Mouse (Mus musculus) liver, adult 2 months (tissue): ENCODE results near the gene Trappc3. TPM values are rescaled to one million over a fixed set of nuclear protein-coding genes. Genes with fewer than 3 reads are reported as not detected.
"Not testable (repeated sequence)": the region's sequence is repeated elsewhere in the genome, so short reads cannot be mapped to it uniquely, and the experiment has no call there.

Experiments used
- DNase-seq: peaks from one replicate; pipeline ENCODE4 v3.0.0-alpha.2; 2011; ENCODE audit warnings: low read depth, low spot score; ENCODE audit errors: extremely low read depth
- H3K27ac ChIP-seq: fragments of 200-500 bp; replicated peaks from 2 replicates; pipeline ENCODE4 v1.5.1; 2012; ENCODE audit warnings: low read depth, mild to moderate bottlenecking, control low read depth, inconsistent platforms, low read length; ENCODE audit not compliant: insufficient read depth
- H3K27me3 ChIP-seq: fragments of 200-500 bp; 2 replicates; pipeline ENCODE4 v1.6.1; 2012; ENCODE audit warnings: mild to moderate bottlenecking, moderate library complexity, low read length, inconsistent platforms; ENCODE audit not compliant: control insufficient read depth, insufficient read depth
- H3K36me3 ChIP-seq: fragments of 200-500 bp; 2 replicates; pipeline ENCODE4 v1.6.1; 2012; ENCODE audit warnings: low read length, inconsistent platforms; ENCODE audit not compliant: control insufficient read depth, insufficient read depth
- H3K4me1 ChIP-seq: fragments of 200-500 bp; 2 replicates; pipeline ENCODE4 v1.6.1; 2011; ENCODE audit warnings: low read length; ENCODE audit not compliant: control insufficient read depth, insufficient read depth
- H3K4me3 ChIP-seq: fragments of 200-500 bp; 2 replicates; pipeline ENCODE4 v1.5.1; 2011; ENCODE audit warnings: low read depth, mild to moderate bottlenecking, control low read depth, low read length, moderate library complexity; ENCODE audit not compliant: insufficient read depth
- H3K79me2 ChIP-seq: fragments of 200-500 bp; 2 replicates; pipeline ENCODE4 v1.6.1; 2012; ENCODE audit warnings: inconsistent platforms, mild to moderate bottlenecking, low read length, moderate library complexity; ENCODE audit not compliant: control insufficient read depth, insufficient read depth
- H3K9ac ChIP-seq: fragments of 200-500 bp; 2 replicates; pipeline ENCODE4 v1.6.1; 2012; ENCODE audit warnings: low read depth, mild to moderate bottlenecking, control low read depth, inconsistent platforms, low read length
- CTCF ChIP-seq: fragments of 200-500 bp; IDR thresholded peaks from 2 replicates; pipeline ENCODE4 v1.5.1; 2011; ENCODE audit warnings: low read depth, low read length, control low read depth
- POLR2A ChIP-seq: fragments of 200-500 bp; IDR thresholded peaks from 2 replicates; pipeline ENCODE4 v1.6.1; 2011; ENCODE audit warnings: low read length, control low read depth; ENCODE audit not compliant: insufficient read depth; ENCODE audit errors: extremely low read depth
- WGBS: fragments of 180-500 bp; shearing (Covaris S2); methylation state at CpG from one replicate; pipeline ENCODE4 v1.1.7; 2018; 5-methylcytosine and 5-hydroxymethylcytosine counted together
- polyA plus RNA-seq: library from polyadenylated mRNA; depleted of rRNA; stranded (reverse); fragments of >200 nt; gene quantifications from 2 replicates; pipeline ENCODE4 v1.2.3, GENCODE M21; 2012; rRNA removed
- total RNA-seq: library from RNA; depleted of rRNA; stranded (reverse); fragments of >200 nt; gene quantifications from 2 replicates; pipeline ENCODE4 v1.2.3, GENCODE M21; 2014; rRNA removed

Trappc3 gene
- total RNA-seq, result 38.2 and 45.8 TPM in 2 replicates
- polyA plus RNA-seq, result 24.1 and 30.6 TPM in 2 replicates

- under 1% methylated on average over 46 of the region's 46 CpGs for WGBS
- Histone ChIP-seq H3K27ac (peak within 1 kb of the TSS; percentile 62), H3K36me3 (no peaks in the 10 kb centered on the region), H3K4me3 (peak within 1 kb of the TSS; percentile 94), H3K79me2 (peaks cover 16% of the 10 kb centered on the region; the same call in 1 of the 2 replicates), H3K4me1 (peaks cover 17% of the 10 kb centered on the region), H3K27me3 (no peaks in the 10 kb centered on the region), H3K9ac (peak within 1 kb of the TSS; percentile 95)
- TF ChIP-seq CTCF, result peak; percentile 96
- TF ChIP-seq POLR2A, result 0 out of 2 replicates have a peak, but pooled peaks have one; percentile 49
- DNase-seq, result peak; percentile 93
Measured at GRCm38 (mm10) chr4:126262119-126262807, at the start of gene Trappc3. Gene Trappc3 (plus strand): TSS chr4:126262325.

GRCm38 (mm10) chr4:126217771-126218170 is 44.4 kb upstream of the Trappc3 start:
- TF ChIP-seq POLR2A (no peak), CTCF (no peak)
- Histone ChIP-seq H3K4me3 (no peak overlapping the region), H3K9ac (no peak overlapping the region), H3K27ac (no peak overlapping the region), H3K79me2 (no peaks in the 10 kb centered on the region), H3K27me3 (no peaks in the 10 kb centered on the region), H3K4me1 (no peaks in the 10 kb centered on the region), H3K36me3 (no peaks in the 10 kb centered on the region)
- no peak for DNase-seq
- 76% methylated on average over 6 of the region's 6 CpGs for WGBS

GRCm38 (mm10) chr4:126219540-126219939 is 42.6 kb upstream of the Trappc3 start:
- not testable (repeated sequence) for H3K27me3 ChIP-seq, H3K27ac ChIP-seq, DNase-seq, H3K4me3 ChIP-seq, H3K36me3 ChIP-seq, H3K79me2 ChIP-seq, H3K9ac ChIP-seq, H3K4me1 ChIP-seq
- 64% methylated on average over 3 of the region's 3 CpGs for WGBS

- no peak for DNase-seq
- Histone ChIP-seq H3K79me2 (no peaks in the 10 kb centered on the region), H3K27me3 (no peaks in the 10 kb centered on the region), H3K27ac (no peak overlapping the region), H3K9ac (no peak overlapping the region), H3K36me3 (no peaks in the 10 kb centered on the region), H3K4me1 (no peaks in the 10 kb centered on the region), H3K4me3 (no peak overlapping the region)
- WGBS, result 87% methylated on average over 10 of the region's 10 CpGs
- TF ChIP-seq CTCF (no peak), POLR2A (no peak)
Measured at GRCm38 (mm10) chr4:126220045-126220444, 42.1 kb upstream of the Trappc3 start.

DNA sequence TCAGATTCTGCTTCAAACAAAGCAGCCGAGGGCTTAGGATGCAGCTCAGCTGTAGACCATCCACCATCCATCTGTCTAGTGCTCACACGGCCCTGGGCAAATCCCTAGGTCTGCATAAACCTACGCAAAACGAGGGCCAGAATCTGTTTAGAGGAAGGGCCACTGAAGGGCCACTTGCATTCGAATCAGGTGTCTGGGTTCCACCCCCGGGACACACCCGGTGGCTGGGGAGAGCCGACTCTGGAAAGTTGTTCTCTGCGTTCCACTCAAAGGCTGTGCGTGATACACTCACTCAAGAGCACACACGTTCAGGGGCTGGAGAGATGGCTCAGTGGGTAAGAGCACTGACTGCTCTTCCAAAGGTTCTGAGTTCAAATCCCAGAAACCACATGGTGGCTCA is 39.5 kb upstream of the Trappc3 start:
- H3K9ac ChIP-seq, result no peak overlapping the region
- no peak overlapping the region for H3K27ac ChIP-seq
- H3K79me2 ChIP-seq, result no peaks in the 10 kb centered on the region
- TF ChIP-seq POLR2A (no peak), CTCF (no peak)
- no peak overlapping the region for H3K4me3 ChIP-seq
- 89% methylated on average over 11 of the region's 11 CpGs for WGBS
- DNase-seq, result no peak
- H3K4me1 ChIP-seq, result no peaks in the 10 kb centered on the region
- H3K27me3 ChIP-seq, result no peaks in the 10 kb centered on the region
- H3K36me3 ChIP-seq, result no peaks in the 10 kb centered on the region

DNA sequence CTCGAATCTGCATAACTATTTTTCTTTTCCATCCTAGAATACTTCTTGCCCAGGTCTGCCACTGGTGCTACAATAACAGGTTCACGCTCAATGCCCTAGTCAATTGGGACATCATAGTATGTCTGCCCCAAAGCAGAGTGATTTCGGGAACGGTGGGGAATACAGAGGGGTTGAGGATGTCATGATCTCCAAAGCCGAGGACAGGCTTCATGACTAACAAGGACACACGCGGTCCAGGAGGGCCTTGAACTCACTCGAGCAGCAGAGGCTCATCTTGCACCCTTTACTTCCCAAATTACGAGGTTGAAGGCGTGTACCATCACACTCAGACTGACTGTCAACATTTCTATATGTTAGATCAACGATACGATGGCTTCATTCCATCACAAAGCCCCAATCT is 35.5 kb upstream of the Trappc3 start:
- TF ChIP-seq CTCF (no peak), POLR2A (no peak)
- Histone ChIP-seq H3K79me2 (no peaks in the 10 kb centered on the region), H3K27ac (no peak overlapping the region), H3K27me3 (no peaks in the 10 kb centered on the region), H3K4me3 (no peak overlapping the region), H3K36me3 (peaks cover 3% of the 10 kb centered on the region; the same call in 1 of the 2 replicates), H3K9ac (no peak overlapping the region), H3K4me1 (no peaks in the 10 kb centered on the region)
- 52% methylated on average over 12 of the region's 12 CpGs for WGBS
- DNase-seq, result no peak
